10 mouse cellular contexts compared by ENCODE assay signal in genomic region chr11:75463624-75464023, GRCm38 (mm10). TPM values are rescaled to one million over a fixed set of nuclear protein-coding genes. Genes with fewer than 3 reads are reported as not detected.
DNase-seq lines count a peak whose midpoint lies in the region; ATAC-seq and TF ChIP-seq lines count a peak whose summit lies in the region.
"Had no signal": no experiment of that assay in that cellular context is flagged by ENCODE, and none has a peak within 500 bp of the region (broad histone marks: within the 10 kb centered on the region; RNA-seq: fewer than 3 reads in every experiment).

No protein-coding gene starts in this region.

- peak overlapping the region; percentile 63; the same call in 1 of the 2 replicates for H3K4me3 ChIP-seq in forebrain, embryonic 10.5 days
- H3K4me3 ChIP-seq in forebrain, embryonic 14.5 days (ENCODE audit: low read depth, low read length) = no peak overlapping the region
- no peak overlapping the region; the same call in 1 of the 2 replicates for H3K4me3 ChIP-seq in layer of hippocampus, adult 2 months
- peak overlapping the region; percentile 79 for H3K4me3 ChIP-seq in embryonic fibroblast, embryonic 13.5 days (ENCODE audit: insufficient read depth, low read length)
- peak overlapping the region; percentile 76 for H3K4me3 ChIP-seq in liver, postnatal 0 days (ENCODE audit: low read depth, low read length)
- no peak overlapping the region for H3K4me3 ChIP-seq in forebrain, embryonic 12.5 days (replicated peaks)

- H3K36me3 ChIP-seq in forebrain, embryonic 10.5 days (replicated peaks) = peaks cover 19% of the 10 kb centered on the region
- peaks cover 8% of the 10 kb centered on the region; the same call in 1 of the 2 replicates for H3K36me3 ChIP-seq in forebrain, embryonic 14.5 days (ENCODE audit: control insufficient read depth, insufficient read depth, low read length)
- H3K36me3 ChIP-seq in liver, postnatal 0 days (replicated peaks; ENCODE audit: insufficient read depth, low read length) = peaks cover 24% of the 10 kb centered on the region
- peaks cover 9% of the 10 kb centered on the region; the same call in 1 of the 2 replicates for H3K36me3 ChIP-seq in forebrain, embryonic 12.5 days (replicated peaks)

- peak overlapping the region; percentile 74 for H3K27ac ChIP-seq in forebrain, embryonic 10.5 days
- no peak overlapping the region for H3K27ac ChIP-seq in forebrain, embryonic 14.5 days (ENCODE audit: low read depth, low read length)
- H3K27ac ChIP-seq in layer of hippocampus, adult 2 months = peak overlapping the region; percentile 23; the same call in 1 of the 2 replicates
- peak overlapping the region; percentile 63 for H3K27ac ChIP-seq in embryonic fibroblast, embryonic 13.5 days (ENCODE audit: insufficient read depth, low read length)
- peak overlapping the region; percentile 93 for H3K27ac ChIP-seq in liver, postnatal 0 days (ENCODE audit: low read depth)
- H3K27ac ChIP-seq in forebrain, embryonic 12.5 days = no peak overlapping the region
- H3K27ac ChIP-seq: midbrain, embryonic 15.5 days had no signal

- H3K9ac ChIP-seq in forebrain, embryonic 14.5 days (ENCODE audit: low read length) = no peak overlapping the region
- H3K9ac ChIP-seq in liver, postnatal 0 days (replicated peaks) = peak overlapping the region; percentile 93; the same call in 1 of the 2 replicates
- H3K9ac ChIP-seq in forebrain, embryonic 12.5 days = no peak overlapping the region
- H3K9ac ChIP-seq: midbrain, embryonic 15.5 days had no signal

- TF ChIP-seq POLR2A in embryonic fibroblast, embryonic 13.5 days (IDR thresholded peaks at IDR 0.05; ENCODE audit: low read depth, low read length) = no peak

- peaks cover 5% of the 10 kb centered on the region; the same call in 1 of the 2 replicates for H3K27me3 ChIP-seq in forebrain, embryonic 10.5 days (ENCODE audit: poor library complexity, severe bottlenecking)
- no peaks in the 10 kb centered on the region for H3K27me3 ChIP-seq in forebrain, embryonic 14.5 days (replicated peaks; ENCODE audit: control insufficient read depth, insufficient read depth, low read length)
- no peaks in the 10 kb centered on the region for H3K27me3 ChIP-seq in liver, postnatal 0 days (ENCODE audit: insufficient read depth, low read length)
- peaks cover 8% of the 10 kb centered on the region; the same call in 1 of the 2 replicates for H3K27me3 ChIP-seq in forebrain, embryonic 12.5 days

- 0 out of 2 replicates have a peak, but pooled peaks cover 4% of the 10 kb centered on the region for H3K9me3 ChIP-seq in forebrain, embryonic 10.5 days
- no peaks in the 10 kb centered on the region for H3K9me3 ChIP-seq in forebrain, embryonic 14.5 days (replicated peaks; ENCODE audit: control insufficient read depth, low read length)
- no peaks in the 10 kb centered on the region for H3K9me3 ChIP-seq in liver, postnatal 0 days (ENCODE audit: low read length)
- H3K9me3 ChIP-seq in forebrain, embryonic 12.5 days = peaks cover 3% of the 10 kb centered on the region; the same call in 1 of the 2 replicates
- H3K9me3 ChIP-seq: midbrain, embryonic 15.5 days had no signal

- H3K4me1 ChIP-seq in forebrain, embryonic 10.5 days = peaks cover 53% of the 10 kb centered on the region
- peaks cover 18% of the 10 kb centered on the region for H3K4me1 ChIP-seq in forebrain, embryonic 14.5 days (ENCODE audit: control insufficient read depth, insufficient read depth, low read length)
- peaks cover 24% of the 10 kb centered on the region for H3K4me1 ChIP-seq in embryonic fibroblast, embryonic 13.5 days (ENCODE audit: control insufficient read depth, insufficient read depth, low read length)
- peaks cover 52% of the 10 kb centered on the region for H3K4me1 ChIP-seq in liver, postnatal 0 days (ENCODE audit: insufficient read depth)
- H3K4me1 ChIP-seq in forebrain, embryonic 12.5 days = peaks cover 33% of the 10 kb centered on the region

- no peak for TF ChIP-seq CTCF in layer of hippocampus, adult 2 months (conservative IDR thresholded peaks at IDR 0.05)
- TF ChIP-seq CTCF in embryonic fibroblast, embryonic 13.5 days (IDR thresholded peaks at IDR 0.05; ENCODE audit: borderline replicate concordance, insufficient read depth, low read length) = no peak
- TF ChIP-seq CTCF in liver, postnatal 0 days (IDR thresholded peaks at IDR 0.05; ENCODE audit: low read depth) = no peak

- 69% methylated on average over 4 of the region's 4 CpGs for WGBS in forebrain, embryonic 10.5 days
- WGBS in forebrain, embryonic 14.5 days = 76% methylated on average over 4 of the region's 4 CpGs
- 75% methylated on average over 4 of the region's 4 CpGs for WGBS in liver, postnatal 0 days (ENCODE audit: insufficient replicate concordance)
- WGBS in forebrain, embryonic 12.5 days = 74% methylated on average over 4 of the region's 4 CpGs

- no peak for ATAC-seq in forebrain, embryonic 14.5 days
- no peak for ATAC-seq in liver, postnatal 0 days
- ATAC-seq in forebrain, embryonic 12.5 days (ENCODE audit: low FRiP score) = no peak
- ATAC-seq: midbrain, embryonic 15.5 days had no signal

- H3K4me2 ChIP-seq in forebrain, embryonic 14.5 days (ENCODE audit: low read length) = no peak overlapping the region
- H3K4me2 ChIP-seq in liver, postnatal 0 days (ENCODE audit: low read depth, low read length) = peak overlapping the region; percentile 75
- no peak overlapping the region for H3K4me2 ChIP-seq in forebrain, embryonic 12.5 days

- no peak for DNase-seq in forebrain, embryonic 10.5 days (ENCODE audit: extremely low spot score, low spot score)
- DNase-seq in forebrain, embryonic 14.5 days (ENCODE audit: low spot score) = no peak
- no peak for DNase-seq in layer of hippocampus, adult 2 months (ENCODE audit: low spot score in 2 of 2)
- DNase-seq in layer of hippocampus, adult 8-10 months (ENCODE audit: low spot score in 2 of 2) = no peak
- no peak for DNase-seq in liver, postnatal 0 days
- no peak for DNase-seq in embryo, embryonic 10 days (ENCODE audit: low spot score)
- DNase-seq: B cell, adult 2 months had no signal

- no peak for TF ChIP-seq EP300 in liver, postnatal 0 days (IDR thresholded peaks at IDR 0.05; ENCODE audit: low read depth)

RNA-seq across cellular contexts. Expression of gene Tlcd2, which starts 2.1 kb away (rescaled TPM):
- polyA plus RNA-seq in forebrain, embryonic 10.5 days (2016; fragmentation: Nextera tagmentation; extraction: Ambion mirVana) = 8.5 and 9.7 TPM in 2 replicates
- 0.94 and 1.3 TPM in 2 replicates for polyA plus RNA-seq in forebrain, embryonic 14.5 days (2014; fragmentation: Nextera tagmentation; extraction: Ambion mirVana)
- total RNA-seq in layer of hippocampus, adult 2 months (2021) = under 1 TPM in 1 of 2 experiments, not detected in 1; 0.56 TPM
- under 1 TPM in 3 of 4 experiments, not detected in 1; 0.43 to 0.45 (median 0.45) TPM for total RNA-seq in layer of hippocampus, adult 8-10 months (2022)
- polyA plus RNA-seq in embryonic fibroblast, embryonic 13.5 days (2011; ENCODE audit: insufficient read length, low read depth, missing spikeins) = 11.2 and 11.4 TPM in 2 replicates
- polyA plus RNA-seq in liver, postnatal 0 days (2015; fragmentation: Nextera tagmentation; extraction: Ambion mirVana) = 34.2 and 35.6 TPM in 2 replicates
- 4.9 and 7.1 TPM in 2 replicates for polyA plus RNA-seq in forebrain, embryonic 12.5 days (2016; fragmentation: Nextera tagmentation; extraction: Ambion mirVana)

RNA-seq across cellular contexts. Expression of gene Wdr81, which starts 9.1 kb away (rescaled TPM):
- 5.8 and 6.4 TPM in 2 replicates for polyA plus RNA-seq in forebrain, embryonic 10.5 days (2016; fragmentation: Nextera tagmentation; extraction: Ambion mirVana)
- polyA plus RNA-seq in forebrain, embryonic 14.5 days (2014; fragmentation: Nextera tagmentation; extraction: Ambion mirVana) = 4.9 and 6.9 TPM in 2 replicates
- total RNA-seq in layer of hippocampus, adult 2 months (2021) = 10 to 100 TPM; 23.4 to 23.7 TPM
- 10 to 100 TPM; 23.5 to 25.3 (median 24.3) TPM for total RNA-seq in layer of hippocampus, adult 8-10 months (2022)
- polyA plus RNA-seq in embryonic fibroblast, embryonic 13.5 days (2011; ENCODE audit: insufficient read length, low read depth, missing spikeins) = 9.5 and 17.3 TPM in 2 replicates
- 8.4 and 9.5 TPM in 2 replicates for polyA plus RNA-seq in liver, postnatal 0 days (2015; fragmentation: Nextera tagmentation; extraction: Ambion mirVana)
- polyA plus RNA-seq in forebrain, embryonic 12.5 days (2016; fragmentation: Nextera tagmentation; extraction: Ambion mirVana) = 7.2 and 8.7 TPM in 2 replicates

RNA-seq across cellular contexts. Expression of gene Prpf8, which starts 23.0 kb away (rescaled TPM):
- polyA plus RNA-seq in forebrain, embryonic 10.5 days (2016; fragmentation: Nextera tagmentation; extraction: Ambion mirVana) = 77.5 and 78.7 TPM in 2 replicates
- polyA plus RNA-seq in forebrain, embryonic 14.5 days (2014; fragmentation: Nextera tagmentation; extraction: Ambion mirVana) = 67.0 and 73.1 TPM in 2 replicates
- total RNA-seq in layer of hippocampus, adult 2 months (2021) = 100 to 1,000 TPM; 131 to 139 TPM
- 100 to 1,000 TPM; 129 to 140 (median 135) TPM for total RNA-seq in layer of hippocampus, adult 8-10 months (2022)
- polyA plus RNA-seq in embryonic fibroblast, embryonic 13.5 days (2011; ENCODE audit: insufficient read length, low read depth, missing spikeins) = 127 and 132 TPM in 2 replicates
- 12.1 and 13.9 TPM in 2 replicates for polyA plus RNA-seq in liver, postnatal 0 days (2015; fragmentation: Nextera tagmentation; extraction: Ambion mirVana)
- 87.9 and 92.6 TPM in 2 replicates for polyA plus RNA-seq in forebrain, embryonic 12.5 days (2016; fragmentation: Nextera tagmentation; extraction: Ambion mirVana)

RNA-seq across cellular contexts. Expression of gene Serpinf2, which starts 24.2 kb away (rescaled TPM):
- 0.06 TPM in 1 of 2 replicates, not detected in the other for polyA plus RNA-seq in forebrain, embryonic 10.5 days (2016; fragmentation: Nextera tagmentation; extraction: Ambion mirVana)
- not detected in 2 replicates for polyA plus RNA-seq in forebrain, embryonic 14.5 days (2014; fragmentation: Nextera tagmentation; extraction: Ambion mirVana)
- under 1 TPM; 0.38 to 0.52 TPM for total RNA-seq in layer of hippocampus, adult 2 months (2021)
- 1 to 10 TPM in 2 of 4 experiments, under 1 TPM in 2; 0.45 to 4.0 (median 1.8) TPM for total RNA-seq in layer of hippocampus, adult 8-10 months (2022)
- polyA plus RNA-seq in embryonic fibroblast, embryonic 13.5 days (2011; ENCODE audit: insufficient read length, low read depth, missing spikeins) = not detected in 2 replicates
- polyA plus RNA-seq in liver, postnatal 0 days (2015; fragmentation: Nextera tagmentation; extraction: Ambion mirVana) = 975 and 1,049 TPM in 2 replicates
- polyA plus RNA-seq in forebrain, embryonic 12.5 days (2016; fragmentation: Nextera tagmentation; extraction: Ambion mirVana) = not detected in 2 replicates
- polyA plus RNA-seq: midbrain, embryonic 15.5 days had no signal

RNA-seq across cellular contexts. Expression of gene Serpinf1, which starts 41.1 kb away (rescaled TPM):
- polyA plus RNA-seq in forebrain, embryonic 10.5 days (2016; fragmentation: Nextera tagmentation; extraction: Ambion mirVana) = 105 and 108 TPM in 2 replicates
- 23.6 and 35.0 TPM in 2 replicates for polyA plus RNA-seq in forebrain, embryonic 14.5 days (2014; fragmentation: Nextera tagmentation; extraction: Ambion mirVana)
- total RNA-seq in layer of hippocampus, adult 2 months (2021) = 10 to 100 TPM; 14.0 to 15.6 TPM
- total RNA-seq in layer of hippocampus, adult 8-10 months (2022) = 10 to 100 TPM in 3 of 4 experiments, 1 to 10 TPM in 1; 9.7 to 16.0 (median 11.5) TPM
- polyA plus RNA-seq in embryonic fibroblast, embryonic 13.5 days (2011; ENCODE audit: insufficient read length, low read depth, missing spikeins) = 1,069 and 1,358 TPM in 2 replicates
- polyA plus RNA-seq in liver, postnatal 0 days (2015; fragmentation: Nextera tagmentation; extraction: Ambion mirVana) = 823 and 833 TPM in 2 replicates
- 35.8 and 44.7 TPM in 2 replicates for polyA plus RNA-seq in forebrain, embryonic 12.5 days (2016; fragmentation: Nextera tagmentation; extraction: Ambion mirVana)

Comparison
In these comparisons a context has a peak if more than half of its experiments do, and no peak if none do; other contexts are left out.
1. H3K27ac ChIP-seq: peak in forebrain, embryonic 10.5 days (single experiment), layer of hippocampus, adult 2 months (single experiment), embryonic fibroblast, embryonic 13.5 days (single experiment) and liver, postnatal 0 days (single experiment); none in forebrain, embryonic 14.5 days (single experiment) and forebrain, embryonic 12.5 days (single experiment).
2. H3K4me3 ChIP-seq: peak in forebrain, embryonic 10.5 days (single experiment), embryonic fibroblast, embryonic 13.5 days (single experiment) and liver, postnatal 0 days (single experiment); none in forebrain, embryonic 14.5 days (single experiment), layer of hippocampus, adult 2 months (single experiment) and forebrain, embryonic 12.5 days (single experiment).